21 mouse cellular contexts compared by ENCODE assay signal in the genomic region with DNA sequence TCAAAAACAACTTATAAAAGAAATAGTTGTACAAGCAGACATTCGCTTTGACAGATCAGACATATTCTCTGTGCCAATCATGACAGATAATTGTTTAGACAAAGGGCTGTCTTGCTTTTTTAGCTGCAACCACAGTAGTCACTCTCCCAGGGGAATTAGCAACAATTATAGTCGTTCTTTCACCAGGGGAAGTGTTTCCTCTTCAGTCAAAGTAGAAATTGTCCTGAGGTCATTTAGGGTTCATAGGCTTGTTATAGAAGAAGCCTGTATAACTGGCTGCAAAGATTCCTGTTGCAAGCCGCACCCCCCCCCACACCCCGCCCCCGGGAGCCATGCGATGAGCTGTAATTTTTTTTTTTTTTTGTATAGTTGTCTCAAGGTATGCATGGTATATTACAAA.
A peak's percentile ranks its signal among the peaks of the same experiment; 100 is the strongest.
DNase-seq lines count a peak whose midpoint lies in the region; TF ChIP-seq lines count a peak whose summit lies in the region.
"Had no signal": no experiment of that assay in that cellular context is flagged by ENCODE, and none has a peak within 500 bp of the region (broad histone marks: within the 10 kb centered on the region; RNA-seq: fewer than 3 reads in every experiment).

No protein-coding gene starts in this region.

- no peaks in the 10 kb centered on the region for H3K27me3 ChIP-seq in kidney, adult 2 months (replicated peaks; ENCODE audit: control insufficient read depth, insufficient read depth, low read length)
- H3K27me3 ChIP-seq: embryonic facial prominence, embryonic 12.5 days; heart, embryonic 13.5 days; hindbrain, embryonic 15.5 days; liver, embryonic 12.5 days; megakaryocyte, embryonic 14.5 days; Patski had no signal

- TF ChIP-seq CTCF in kidney, adult 2 months (conservative IDR thresholded peaks at IDR 0.05; ENCODE audit: insufficient read depth, insufficient read length, low read depth, low read length), result no peak

- H3K27ac ChIP-seq in kidney, adult 2 months (ENCODE audit: insufficient read depth, low read depth, low read length), result no peak overlapping the region
- H3K27ac ChIP-seq: embryonic facial prominence, embryonic 12.5 days; heart, embryonic 13.5 days; hindbrain, embryonic 15.5 days; left cerebral cortex, adult 2 months; liver, embryonic 12.5 days had no signal

- 58% methylated on average over 6 of the region's 6 CpGs for WGBS in kidney, adult 2 months

- DNase-seq in kidney, adult 2 months, result peak; percentile 37
- no peak for DNase-seq in kidney, postnatal 4 days
- DNase-seq in 3T3-L1 (ENCODE audit: low read depth, low spot score) (peak; percentile 12), MN1 (ENCODE audit: low spot score) (peak; percentile 37)
- DNase-seq in mesoderm, embryonic 11.5 days (ENCODE audit: low read depth, low spot score), result peak; percentile 18
- DNase-seq in cerebellum, adult 8-10 months, result no peak
- DNase-seq in cerebellum, postnatal 25 days, result no peak
- DNase-seq: adrenal gland, adult 8-10 months; cerebellum, postnatal 10 days; kidney, postnatal 25 days; layer of hippocampus, adult 9-11 months; lung, adult 2 months; spleen, adult 18-20 months; thymus, adult 2 months had no signal

- H3K4me3 ChIP-seq in kidney, adult 2 months (ENCODE audit: insufficient read depth, low read depth, low read length), result no peak overlapping the region
- H3K4me3 ChIP-seq: embryonic facial prominence, embryonic 12.5 days; heart, embryonic 13.5 days; hindbrain, embryonic 15.5 days; left cerebral cortex, adult 2 months; liver, embryonic 12.5 days; megakaryocyte, embryonic 14.5 days had no signal

- TF ChIP-seq POLR2A in kidney, adult 2 months (IDR thresholded peaks at IDR 0.05; ENCODE audit: low read depth, low read length), result no peak

- no peaks in the 10 kb centered on the region for H3K36me3 ChIP-seq in kidney, adult 2 months (ENCODE audit: control insufficient read depth, insufficient read depth, low read length)
- H3K36me3 ChIP-seq: embryonic facial prominence, embryonic 12.5 days; heart, embryonic 13.5 days; hindbrain, embryonic 15.5 days; liver, embryonic 12.5 days had no signal

- no peaks in the 10 kb centered on the region for H3K4me1 ChIP-seq in kidney, adult 2 months (ENCODE audit: control insufficient read depth, insufficient read depth, low read length)
- H3K4me1 ChIP-seq: embryonic facial prominence, embryonic 12.5 days; heart, embryonic 13.5 days; hindbrain, embryonic 15.5 days; liver, embryonic 12.5 days; megakaryocyte, embryonic 14.5 days had no signal

Comparison
In these comparisons a context has a peak if more than half of its experiments do, and no peak if none do; other contexts are left out.
1. DNase-seq: peak in kidney, adult 2 months (single experiment), 3T3-L1 (single experiment), MN1 (single experiment) and mesoderm, embryonic 11.5 days (single experiment); none in kidney, postnatal 4 days (0 of 2), cerebellum, adult 8-10 months (single experiment) and cerebellum, postnatal 25 days (0 of 2).